Mouse (Mus musculus): ENCODE results near the gene Lbr.
"Not testable (repeated sequence)": the region's sequence is repeated elsewhere in the genome, so short reads cannot be mapped to it uniquely, and the experiment has no call there.

Lbr gene

GRCm38 (mm10) chr1:181789952-181790351, 52.9 kb downstream of the Lbr start:
- no peak for DNase-seq (ENCODE audit: extremely low spot score, low read depth, low spot score)

DNA sequence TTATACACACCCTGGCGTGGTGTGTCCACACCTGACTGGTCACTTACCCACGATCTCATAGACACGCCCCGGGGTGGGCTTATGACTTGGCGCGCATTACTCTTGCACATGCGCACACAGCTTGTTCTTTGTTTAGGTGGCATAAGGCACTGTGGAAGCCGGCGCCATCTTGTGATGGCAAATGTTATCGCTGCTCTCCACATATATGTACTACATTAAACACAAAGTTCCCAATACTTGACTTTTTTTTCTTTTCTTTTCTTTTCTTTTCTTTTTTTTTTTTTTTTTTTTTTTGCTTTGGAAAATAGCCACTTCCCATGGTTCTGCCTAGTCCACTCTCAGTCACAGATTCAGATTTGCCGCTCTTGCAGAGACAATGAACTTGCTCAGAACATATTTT, 60.2 kb downstream of the Lbr start:
- DNase-seq (ENCODE audit: extremely low spot score, low read depth, low spot score) = not testable (repeated sequence)

- DNase-seq (ENCODE audit: extremely low spot score, low read depth, low spot score) = no peak
These were observed 66.3 kb downstream of the Lbr start for GRCm38 (mm10) chr1:181776541-181776940.

- no peak for DNase-seq (ENCODE audit: extremely low spot score, low read depth, low spot score)
These were observed 71.0 kb downstream of the Lbr start for GRCm38 (mm10) chr1:181771871-181772270.

DNA sequence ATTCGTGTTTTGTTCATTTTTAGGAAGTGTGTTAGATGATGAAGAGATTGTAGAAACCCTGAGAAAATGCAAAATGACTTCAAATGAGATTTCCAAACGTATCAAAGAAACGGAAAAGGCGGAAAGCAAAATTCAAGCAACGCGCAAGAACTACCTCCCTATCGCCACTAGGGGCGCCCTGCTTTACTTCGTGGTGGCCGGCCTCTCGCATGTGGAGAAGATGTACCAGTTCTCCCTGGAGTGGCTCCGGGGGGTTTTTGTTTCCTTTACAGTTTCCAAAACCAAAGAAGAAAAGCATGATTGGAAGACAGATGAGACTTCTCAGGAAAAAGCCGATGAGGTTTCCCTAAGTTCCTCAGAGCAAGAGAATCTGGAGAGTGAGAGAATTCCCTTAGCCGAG, 73.5 kb downstream of the Lbr start:
- no peak for DNase-seq (ENCODE audit: extremely low spot score, low read depth, low spot score)

Data from hindlimb bud, embryonic 11.5 days (tissue).